Mouse (Mus musculus): ENCODE data around the gene Gtdc1.

Gtdc1 gene

GRCm38 (mm10) chr2:44590881-44591280 lies 336.6 kb downstream of the Gtdc1 start:
- DNase-seq (ENCODE audit: low read depth, low spot score), result no peak

GRCm38 (mm10) chr2:44584061-44584460 lies 343.4 kb downstream of the Gtdc1 start:
- no peak for DNase-seq (ENCODE audit: low read depth, low spot score)

- no peak for DNase-seq (ENCODE audit: low read depth, low spot score)
Observed at GRCm38 (mm10) chr2:44583491-44583890, 344.0 kb downstream of the Gtdc1 start.

- DNase-seq (ENCODE audit: low read depth, low spot score), result no peak
Observed at GRCm38 (mm10) chr2:44571810-44572209, 355.6 kb downstream of the Gtdc1 start.

DNA sequence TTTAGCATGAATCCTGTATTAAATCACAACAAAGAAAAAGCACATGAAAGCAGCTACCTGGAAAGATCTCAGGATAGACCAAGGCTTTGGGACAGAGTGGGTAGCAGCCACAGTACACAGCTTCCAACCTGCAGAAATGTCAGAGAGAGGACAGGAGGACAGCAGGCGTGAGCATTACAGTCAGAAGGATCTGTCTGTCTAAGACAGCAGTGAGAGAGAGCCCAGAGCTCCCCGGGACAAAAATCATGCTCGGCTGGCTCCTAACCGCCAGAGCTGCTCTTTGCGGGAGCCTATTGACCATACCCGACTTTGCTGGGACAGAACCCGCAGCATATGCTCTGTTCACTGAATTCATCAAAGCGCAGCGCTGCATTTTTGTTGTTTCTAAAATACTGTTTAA lies 356.3 kb downstream of the Gtdc1 start:
- DNase-seq (ENCODE audit: low read depth, low spot score), result no peak

DNA sequence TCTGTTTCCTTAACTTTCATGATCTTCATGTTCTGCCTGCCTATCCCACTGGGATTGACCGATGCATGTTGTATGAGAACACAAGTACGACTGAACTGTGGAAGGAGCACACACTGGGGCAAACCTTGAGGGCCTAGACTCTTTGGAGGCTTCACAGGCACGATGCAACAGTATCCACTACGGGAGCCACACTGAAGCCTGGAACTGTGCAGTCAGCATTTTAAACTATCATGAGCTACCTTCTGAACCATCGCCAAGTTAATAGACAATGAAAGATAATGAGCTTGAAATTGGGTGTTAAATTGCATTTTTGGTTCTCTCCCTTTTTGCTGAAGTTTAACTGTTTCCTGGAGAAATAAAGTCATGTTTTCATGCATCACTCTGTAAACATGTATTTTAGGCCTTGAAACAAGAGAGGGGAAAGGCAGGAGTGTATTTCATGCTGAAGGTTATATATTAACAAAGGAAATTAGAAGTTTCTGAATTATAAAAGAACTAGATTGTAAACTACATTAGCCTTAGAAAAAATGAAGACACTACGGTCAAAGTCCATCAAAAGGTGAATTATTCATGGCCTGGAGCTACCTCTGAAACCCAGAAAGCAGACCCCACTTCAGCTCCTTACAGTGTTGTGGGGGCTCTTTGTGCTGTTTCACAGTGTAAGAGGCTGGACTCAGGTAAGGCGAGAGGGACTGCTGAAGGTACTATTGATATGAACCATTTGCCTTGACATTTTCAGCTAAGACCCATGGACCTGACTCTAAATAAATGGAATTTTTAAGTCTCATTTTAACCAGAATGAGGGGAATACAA lies 358.1 kb downstream of the Gtdc1 start:
- DNase-seq (ENCODE audit: low read depth, low spot score), result no peak

- no peak for DNase-seq (ENCODE audit: low read depth, low spot score)
Observed at GRCm38 (mm10) chr2:44564776-44565692, 362.4 kb downstream of the Gtdc1 start.

GRCm38 (mm10) chr2:44561789-44562188 lies 365.7 kb downstream of the Gtdc1 start:
- DNase-seq (ENCODE audit: low read depth, low spot score), result no peak

DNA sequence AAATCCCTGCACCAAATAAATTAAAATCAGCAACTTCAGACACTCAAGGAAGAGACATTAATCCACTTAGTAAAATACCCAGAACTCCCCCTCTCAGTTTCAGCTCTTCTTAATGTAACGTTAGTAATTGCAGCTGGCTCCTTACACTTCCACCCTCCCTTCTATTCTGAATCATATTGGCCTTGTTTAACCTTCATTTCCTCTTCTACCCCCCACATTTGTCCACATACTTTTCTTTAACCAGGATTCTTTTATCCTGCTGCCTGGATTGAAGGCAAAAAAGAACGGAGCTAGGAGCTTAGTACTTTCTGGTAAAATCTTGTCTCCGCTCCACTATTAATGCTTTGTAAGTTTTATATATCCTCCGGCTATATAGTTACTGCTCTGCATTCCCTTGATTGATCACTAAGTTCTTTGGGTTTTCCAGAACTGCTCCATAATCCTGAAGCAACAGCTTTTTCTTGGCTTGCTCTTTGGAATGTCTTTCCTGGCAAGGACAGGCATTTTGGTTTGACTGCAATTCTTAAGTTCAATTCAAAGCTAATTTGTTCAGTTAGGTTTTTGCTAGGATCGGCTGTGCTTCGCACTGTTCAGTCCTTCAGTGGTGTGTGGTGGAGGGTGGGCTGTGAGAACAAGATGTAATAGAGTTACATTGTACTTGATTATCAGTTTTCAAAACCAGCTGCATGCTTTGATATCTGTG lies 368.1 kb downstream of the Gtdc1 start:
- no peak for DNase-seq (ENCODE audit: low read depth, low spot score)

DNA sequence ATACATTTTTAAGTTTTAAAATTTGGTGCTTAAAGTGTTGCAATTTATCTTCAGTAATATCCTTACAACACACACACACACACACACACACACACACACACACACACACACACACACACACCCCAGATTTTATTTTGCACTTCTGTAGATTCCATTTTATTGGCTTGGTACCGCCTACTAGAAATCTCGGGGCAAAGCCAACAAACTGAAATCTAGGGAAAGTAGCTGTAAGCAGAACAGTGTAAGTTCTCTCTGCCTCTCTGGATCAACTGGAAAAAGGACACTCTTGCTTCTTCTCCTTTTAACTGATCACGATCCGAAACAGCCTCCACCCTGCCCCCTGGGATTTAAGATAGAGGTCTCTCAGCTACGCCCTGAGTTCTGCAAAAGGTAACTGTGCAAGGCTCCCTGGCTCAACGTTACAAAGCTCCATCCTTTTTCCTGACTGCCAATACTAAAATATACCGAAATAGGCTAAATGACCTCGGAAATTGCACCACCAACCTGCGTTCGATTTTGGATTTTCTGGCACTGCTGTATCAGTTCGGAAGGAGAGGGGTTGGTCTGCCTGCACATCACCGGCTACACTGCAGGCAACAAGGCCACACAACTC lies 369.7 kb downstream of the Gtdc1 start:
- no peak for DNase-seq (ENCODE audit: low read depth, low spot score)

- no peak for DNase-seq (ENCODE audit: low read depth, low spot score)
Observed at GRCm38 (mm10) chr2:44556861-44557592, 370.4 kb downstream of the Gtdc1 start.

DNA sequence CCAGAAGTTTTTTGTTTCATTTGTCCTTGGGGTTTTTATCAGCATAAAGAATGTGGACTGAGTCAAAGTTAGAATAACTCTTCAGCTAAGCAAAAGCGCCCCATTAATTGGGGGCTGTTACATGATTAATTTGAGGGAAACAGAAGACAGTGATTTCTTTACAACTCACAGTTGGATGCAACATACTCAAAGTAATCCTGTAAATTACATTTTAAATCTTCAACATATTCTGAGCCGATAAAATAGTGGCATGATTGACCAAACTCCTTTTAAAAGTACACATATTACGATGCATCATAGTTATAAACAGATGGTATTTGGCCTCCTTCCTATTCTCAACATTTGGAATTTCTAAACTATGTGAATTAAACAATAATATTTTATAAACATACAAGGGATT lies 372.7 kb downstream of the Gtdc1 start:
- no peak for DNase-seq (ENCODE audit: low read depth, low spot score)

DNA sequence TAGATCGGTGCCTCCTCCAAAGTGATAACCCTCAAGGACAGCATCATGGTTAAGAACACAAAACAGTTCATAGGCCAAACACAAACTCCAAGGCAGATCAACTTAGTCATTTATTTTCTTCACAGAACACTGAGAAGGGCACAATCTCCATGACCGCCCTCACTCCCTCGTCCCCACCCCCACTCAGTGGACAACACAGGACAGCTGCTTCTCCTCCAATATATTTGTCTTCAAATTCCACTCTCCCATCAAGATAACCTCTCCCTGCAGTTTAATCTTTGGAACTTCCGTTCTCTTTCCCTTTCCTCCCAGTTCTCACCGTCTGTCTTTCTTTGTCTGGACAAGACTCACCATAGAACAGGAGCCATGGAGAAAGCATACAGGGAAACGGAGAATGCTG lies 378.1 kb downstream of the Gtdc1 start:
- no peak for DNase-seq (ENCODE audit: low read depth, low spot score)

- DNase-seq (ENCODE audit: low read depth, low spot score), result no peak
Observed at GRCm38 (mm10) chr2:44542775-44543174, 384.7 kb downstream of the Gtdc1 start.

- DNase-seq (ENCODE audit: low read depth, low spot score), result no peak
Observed at GRCm38 (mm10) chr2:44541726-44542125, 385.7 kb downstream of the Gtdc1 start.

DNA sequence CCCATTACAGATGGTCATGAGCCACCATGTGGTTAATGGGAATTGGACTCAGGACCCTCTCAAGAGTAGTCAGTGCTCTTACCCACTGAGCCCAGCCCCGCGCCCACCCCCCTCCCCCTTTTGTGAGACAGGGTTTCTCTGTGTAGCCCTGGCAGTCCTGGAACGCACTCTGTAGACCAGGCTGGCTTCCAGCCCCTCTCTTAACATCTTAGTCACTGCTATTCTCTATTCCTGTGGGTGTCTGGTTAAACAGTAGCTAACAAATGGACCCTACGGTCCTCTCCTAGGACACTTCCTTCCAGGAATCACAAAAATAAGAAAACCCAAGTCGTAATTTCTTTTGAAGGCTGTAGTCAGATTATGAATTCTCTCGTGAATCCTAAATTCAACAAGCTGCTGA lies 386.6 kb downstream of the Gtdc1 start:
- DNase-seq (ENCODE audit: low read depth, low spot score), result no peak

DNA sequence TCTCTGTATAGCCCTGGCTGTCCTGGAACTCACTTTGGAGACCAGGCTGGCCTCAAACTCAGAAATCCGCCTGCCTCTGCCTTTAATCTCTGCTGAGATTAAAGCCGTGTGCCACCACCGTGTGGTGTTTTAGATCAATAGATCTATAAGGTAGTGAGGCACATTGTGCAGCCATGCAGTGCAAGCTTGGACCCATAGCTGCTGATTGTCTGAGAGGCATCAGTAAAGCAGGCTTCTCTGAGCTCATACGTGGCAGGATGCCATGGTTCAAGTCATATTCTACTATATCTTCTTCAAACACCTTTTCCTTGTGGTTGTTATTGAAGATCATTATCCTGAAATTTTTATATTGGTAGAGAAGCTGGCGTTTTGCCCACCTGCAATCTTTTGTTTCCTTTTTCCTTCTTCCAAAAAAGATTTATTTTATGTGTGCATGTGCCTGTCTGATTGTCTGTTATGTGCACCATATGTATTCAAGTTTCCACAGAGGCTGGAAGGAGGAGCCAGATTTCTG lies 388.3 kb downstream of the Gtdc1 start:
- no peak for DNase-seq (ENCODE audit: low read depth, low spot score)

- DNase-seq (ENCODE audit: low read depth, low spot score), result no peak
Observed at GRCm38 (mm10) chr2:44538135-44538534, 389.3 kb downstream of the Gtdc1 start.

- DNase-seq (ENCODE audit: low read depth, low spot score), result no peak
Observed at GRCm38 (mm10) chr2:44535760-44536159, 391.7 kb downstream of the Gtdc1 start.

- no peak for DNase-seq (ENCODE audit: low read depth, low spot score)
Observed at GRCm38 (mm10) chr2:44535136-44535675, 392.3 kb downstream of the Gtdc1 start.

Measured in retina, postnatal 7 days (tissue).